Mouse (Mus musculus): ENCODE measurements around the gene Vmn1r72. TPM values are rescaled to one million over a fixed set of nuclear protein-coding genes. Genes with fewer than 3 reads are reported as not detected.
"Not testable (repeated sequence)": the region's sequence is repeated elsewhere in the genome, so short reads cannot be mapped to it uniquely, and the experiment has no call there.

Gene Vmn1r72
- not detected for total RNA-seq (2021)

DNA sequence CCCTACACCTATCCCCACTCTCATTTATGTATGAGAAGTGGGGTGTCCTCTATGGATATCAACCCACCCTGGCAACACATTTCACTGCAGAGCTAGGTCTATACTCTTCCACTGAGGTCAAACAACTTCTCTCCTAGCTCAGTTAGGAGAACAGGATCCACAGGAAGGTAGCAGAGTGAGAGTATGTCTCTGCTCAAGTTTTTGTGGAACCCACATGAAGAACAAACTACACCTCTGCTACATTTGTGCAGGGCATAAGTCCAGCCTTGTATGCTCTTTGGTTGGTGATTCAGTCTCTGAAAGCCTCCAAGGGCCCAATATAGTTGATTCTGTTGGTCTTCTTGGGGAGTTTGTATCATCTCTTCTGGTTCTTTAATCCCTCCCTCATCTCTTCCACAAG, at the start of gene Vmn1r72:
TSS of gene Vmn1r72 (minus strand) at position 101 of the 400 bp plus-strand sequence.
- DNase-seq (ENCODE audit: extremely low spot score in 1 of 2, low spot score in 2 of 2); intact Hi-C loops (cut with DNase I): not testable (repeated sequence)

DNA sequence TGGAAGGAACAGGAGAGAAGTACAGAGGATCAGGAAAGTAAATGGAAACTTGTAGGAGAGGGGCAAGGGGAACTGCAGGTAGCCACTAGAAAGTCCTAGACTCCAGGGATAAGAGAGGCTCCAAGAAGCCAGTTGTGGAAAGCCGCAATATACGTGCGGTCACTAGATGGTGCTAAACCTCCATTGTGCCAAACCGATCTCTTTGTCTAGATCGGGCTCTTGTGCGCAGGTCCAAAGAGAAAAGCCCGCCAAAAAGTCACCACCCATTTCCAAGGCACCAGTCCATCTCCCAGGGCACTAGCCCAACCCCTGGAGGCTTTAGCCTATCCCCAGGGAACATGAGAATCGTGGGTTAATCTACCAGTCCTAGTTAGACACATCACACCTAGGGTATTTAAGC, 62.9 kb downstream of the Vmn1r72 start:
- intact Hi-C loops (cut with DNase I); DNase-seq (ENCODE audit: extremely low spot score in 1 of 2, low spot score in 2 of 2): not testable (repeated sequence)

Other genes starting within 250 kb of the Vmn1r72 start
- not detected for gene Zscan4-ps2, start 165.8 kb downstream of the Vmn1r72 start, total RNA-seq (2021)
- not detected for gene Zscan4-ps3, start 70.8 kb downstream of the Vmn1r72 start, total RNA-seq (2021)
- gene Vmn1r73, start 50.1 kb upstream of the Vmn1r72 start, total RNA-seq (2021), result not detected
- not detected for gene Vmn1r74, start 153.8 kb upstream of the Vmn1r72 start, total RNA-seq (2021)
- gene Vmn1r75, start 194.5 kb upstream of the Vmn1r72 start, total RNA-seq (2021), result not detected